Mouse (Mus musculus): ENCODE measurements around the gene Ppp3ca. TPM values are rescaled to one million over a fixed set of nuclear protein-coding genes. Genes with fewer than 3 reads are reported as not detected.

Ppp3ca gene
- polyA plus RNA-seq, 1 experiment from 2014 or later = 37.3 TPM

- TF ChIP-seq CTCF (IDR thresholded peaks at IDR 0.05; ENCODE audit: low read depth) = no peak
- ATAC-seq = no peak
- 66% methylated on average over 2 of the region's 2 CpGs for WGBS
- no peaks in the 10 kb centered on the region for H3K27me3 ChIP-seq (replicated peaks; ENCODE audit: control insufficient read depth, insufficient read depth, low read length)
- H3K4me3 ChIP-seq (ENCODE audit: low read depth, low read length) = no peak overlapping the region
- H3K4me2 ChIP-seq (replicated peaks; ENCODE audit: low read depth) = no peak overlapping the region
- H3K4me1 ChIP-seq (replicated peaks; ENCODE audit: control insufficient read depth, insufficient read depth, low read length) = no peaks in the 10 kb centered on the region
- H3K36me3 ChIP-seq (ENCODE audit: control insufficient read depth, insufficient read depth) = no peaks in the 10 kb centered on the region
- no peak overlapping the region for H3K9ac ChIP-seq (ENCODE audit: low read depth, low read length)
- H3K9me3 ChIP-seq (ENCODE audit: control insufficient read depth) = no peaks in the 10 kb centered on the region
- H3K27ac ChIP-seq (ENCODE audit: low read depth, low read length) = no peak overlapping the region
Observed at GRCm38 (mm10) chr3:136749951-136750350, 80.0 kb downstream of the Ppp3ca start.

GRCm38 (mm10) chr3:136752126-136752716, 82.3 kb downstream of the Ppp3ca start:
- H3K4me3 ChIP-seq (ENCODE audit: low read depth, low read length) = no peak overlapping the region
- 65% methylated on average over 5 of the region's 5 CpGs for WGBS
- H3K27ac ChIP-seq (ENCODE audit: low read depth, low read length) = no peak overlapping the region
- no peaks in the 10 kb centered on the region for H3K36me3 ChIP-seq (ENCODE audit: control insufficient read depth, insufficient read depth)
- no peak for ATAC-seq
- H3K4me2 ChIP-seq (replicated peaks; ENCODE audit: low read depth) = no peak overlapping the region
- no peaks in the 10 kb centered on the region for H3K9me3 ChIP-seq (ENCODE audit: control insufficient read depth)
- no peak for TF ChIP-seq CTCF (IDR thresholded peaks at IDR 0.05; ENCODE audit: low read depth)
- H3K4me1 ChIP-seq (replicated peaks; ENCODE audit: control insufficient read depth, insufficient read depth, low read length) = no peaks in the 10 kb centered on the region
- H3K27me3 ChIP-seq (replicated peaks; ENCODE audit: control insufficient read depth, insufficient read depth, low read length) = no peaks in the 10 kb centered on the region
- no peak overlapping the region for H3K9ac ChIP-seq (ENCODE audit: low read depth, low read length)

DNA sequence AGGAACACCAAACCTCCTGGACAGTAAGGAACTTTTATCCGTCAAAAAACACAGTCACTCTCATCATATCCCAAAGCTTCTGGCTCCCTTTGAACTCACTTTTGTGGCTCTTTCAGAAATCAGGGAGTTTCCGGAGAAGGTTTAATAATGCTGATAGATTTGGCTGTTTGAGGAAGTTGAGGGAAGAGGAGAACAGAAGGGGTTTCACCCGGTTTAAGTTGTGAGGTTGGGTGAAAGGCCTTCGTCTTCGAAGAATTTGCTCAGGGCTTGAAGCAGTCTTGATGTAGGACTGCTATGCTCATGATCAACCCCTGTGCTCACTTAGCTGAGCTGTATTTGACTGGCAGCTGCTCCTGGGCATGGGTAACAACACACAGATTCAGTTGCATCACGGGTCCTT, 86.2 kb downstream of the Ppp3ca start:
- Histone ChIP-seq H3K27me3 (replicated peaks; ENCODE audit: control insufficient read depth, insufficient read depth, low read length) (no peaks in the 10 kb centered on the region), H3K36me3 (ENCODE audit: control insufficient read depth, insufficient read depth) (no peaks in the 10 kb centered on the region), H3K27ac (ENCODE audit: low read depth, low read length) (no peak overlapping the region), H3K4me1 (replicated peaks; ENCODE audit: control insufficient read depth, insufficient read depth, low read length) (no peaks in the 10 kb centered on the region), H3K9ac (ENCODE audit: low read depth, low read length) (no peak overlapping the region), H3K4me3 (ENCODE audit: low read depth, low read length) (no peak overlapping the region), H3K9me3 (ENCODE audit: control insufficient read depth) (no peaks in the 10 kb centered on the region), H3K4me2 (replicated peaks; ENCODE audit: low read depth) (no peak overlapping the region)
- TF ChIP-seq CTCF (IDR thresholded peaks at IDR 0.05; ENCODE audit: low read depth) = no peak
- no peak for ATAC-seq
- 86% methylated on average over 6 of the region's 6 CpGs for WGBS

DNA sequence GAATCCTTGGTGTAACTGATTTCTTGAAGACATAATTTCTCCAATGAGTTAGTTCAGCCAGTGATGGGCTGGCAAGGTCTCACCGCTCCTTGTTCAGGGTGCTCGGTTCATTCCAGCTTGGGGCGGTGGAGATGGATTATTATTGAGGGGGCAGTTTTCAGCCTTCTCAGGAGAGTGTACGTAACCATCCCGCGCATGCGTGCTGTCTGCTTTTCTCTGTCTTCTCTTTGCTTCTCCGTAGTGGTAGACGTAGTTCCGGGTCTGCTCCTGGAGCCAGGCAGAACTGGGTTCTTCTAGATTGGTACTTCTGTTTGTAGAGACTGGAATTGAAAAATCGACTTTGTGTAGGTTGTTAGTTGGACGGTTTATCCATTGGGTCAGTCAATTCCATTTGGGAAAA, 89.5 kb downstream of the Ppp3ca start:
- Histone ChIP-seq H3K9me3 (ENCODE audit: control insufficient read depth) (no peaks in the 10 kb centered on the region), H3K4me2 (replicated peaks; ENCODE audit: low read depth) (no peak overlapping the region), H3K36me3 (ENCODE audit: control insufficient read depth, insufficient read depth) (no peaks in the 10 kb centered on the region), H3K4me3 (ENCODE audit: low read depth, low read length) (no peak overlapping the region), H3K4me1 (replicated peaks; ENCODE audit: control insufficient read depth, insufficient read depth, low read length) (no peaks in the 10 kb centered on the region), H3K9ac (ENCODE audit: low read depth, low read length) (no peak overlapping the region), H3K27me3 (replicated peaks; ENCODE audit: control insufficient read depth, insufficient read depth, low read length) (no peaks in the 10 kb centered on the region), H3K27ac (ENCODE audit: low read depth, low read length) (no peak overlapping the region)
- no peak for TF ChIP-seq CTCF (IDR thresholded peaks at IDR 0.05; ENCODE audit: low read depth)
- no peak for ATAC-seq
- 88% methylated on average over 12 of the region's 12 CpGs for WGBS

GRCm38 (mm10) chr3:136761292-136761978, 91.5 kb downstream of the Ppp3ca start:
- H3K36me3 ChIP-seq (ENCODE audit: control insufficient read depth, insufficient read depth) = no peaks in the 10 kb centered on the region
- no peaks in the 10 kb centered on the region for H3K27me3 ChIP-seq (replicated peaks; ENCODE audit: control insufficient read depth, insufficient read depth, low read length)
- H3K9me3 ChIP-seq (ENCODE audit: control insufficient read depth) = no peaks in the 10 kb centered on the region
- H3K4me1 ChIP-seq (replicated peaks; ENCODE audit: control insufficient read depth, insufficient read depth, low read length) = no peaks in the 10 kb centered on the region; the same call in 1 of the 2 replicates
- no peak overlapping the region for H3K4me2 ChIP-seq (replicated peaks; ENCODE audit: low read depth)
- no peak overlapping the region for H3K9ac ChIP-seq (ENCODE audit: low read depth, low read length)
- H3K4me3 ChIP-seq (ENCODE audit: low read depth, low read length) = no peak overlapping the region
- TF ChIP-seq CTCF (IDR thresholded peaks at IDR 0.05; ENCODE audit: low read depth) = no peak
- peak; percentile 51 for ATAC-seq
- WGBS = 54% methylated on average over 7 of the region's 7 CpGs
- no peak overlapping the region for H3K27ac ChIP-seq (ENCODE audit: low read depth, low read length)

DNA sequence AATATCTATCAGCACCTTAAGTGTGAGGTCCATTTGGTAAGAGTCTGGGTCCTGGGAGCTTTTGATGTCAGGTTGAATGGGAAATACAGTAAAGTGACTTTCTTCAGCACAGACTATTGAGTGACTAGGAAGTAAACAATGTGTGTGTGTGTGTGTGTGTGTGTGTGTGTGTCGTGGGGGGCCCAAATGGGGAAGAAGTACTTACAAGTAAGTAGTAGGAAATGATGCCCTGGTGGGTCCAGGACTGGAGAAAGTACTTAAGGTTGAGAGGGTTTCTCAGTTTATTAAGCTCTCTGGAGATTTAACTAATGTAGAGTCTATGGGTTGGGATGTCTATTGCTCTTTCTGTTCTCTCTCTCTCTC, 92.0 kb downstream of the Ppp3ca start:
- Histone ChIP-seq H3K27ac (ENCODE audit: low read depth, low read length) (no peak overlapping the region), H3K4me1 (replicated peaks; ENCODE audit: control insufficient read depth, insufficient read depth, low read length) (no peaks in the 10 kb centered on the region; the same call in 1 of the 2 replicates), H3K9ac (ENCODE audit: low read depth, low read length) (no peak overlapping the region), H3K27me3 (replicated peaks; ENCODE audit: control insufficient read depth, insufficient read depth, low read length) (no peaks in the 10 kb centered on the region), H3K9me3 (ENCODE audit: control insufficient read depth) (no peaks in the 10 kb centered on the region), H3K4me3 (ENCODE audit: low read depth, low read length) (no peak overlapping the region), H3K36me3 (ENCODE audit: control insufficient read depth, insufficient read depth) (no peaks in the 10 kb centered on the region), H3K4me2 (replicated peaks; ENCODE audit: low read depth) (no peak overlapping the region)
- no peak for TF ChIP-seq CTCF (IDR thresholded peaks at IDR 0.05; ENCODE audit: low read depth)
- WGBS = 70% methylated on average over 1 of the region's 1 CpGs
- no peak for ATAC-seq
